Mouse (Mus musculus): ENCODE measurements at regions not wholly inside any gene's neighbourhood (a gene's known extent, or its start where the extent isn't known, plus 50 kb on each side); places are given as distances from the start of the nearest gene placed in this dataset.
A peak's percentile ranks its signal among the peaks of the same experiment; 100 is the strongest.
"Not testable (repeated sequence)": the region's sequence is repeated elsewhere in the genome, so short reads cannot be mapped to it uniquely, and the experiment has no call there.

- no peak for DNase-seq (ENCODE audit: low spot score in 2 of 2)
Measured at GRCm38 (mm10) chr17:42956588-42956987, 59.8 kb upstream of the Tnfrsf21 start.

GRCm38 (mm10) chr17:42954722-42955121 lies 61.6 kb upstream of the Tnfrsf21 start:
- no peak for DNase-seq (ENCODE audit: low spot score in 2 of 2)

GRCm38 (mm10) chr17:42944453-42944852 lies 68.0 kb upstream of the Cd2ap start:
- no peak for DNase-seq (ENCODE audit: low spot score in 2 of 2)

- peak in 1 of 2 experiments; percentile 50 for DNase-seq (ENCODE audit: low spot score in 2 of 2)
Measured at GRCm38 (mm10) chr17:42943272-42943696, 66.8 kb upstream of the Cd2ap start.

GRCm38 (mm10) chr17:42939476-42939875 lies 63.0 kb upstream of the Cd2ap start:
- no peak for DNase-seq (ENCODE audit: low spot score in 2 of 2)

- DNase-seq (ENCODE audit: low spot score in 2 of 2): no peak
Measured at GRCm38 (mm10) chr17:42938579-42938978, 62.1 kb upstream of the Cd2ap start.

- not testable (repeated sequence) for DNase-seq (ENCODE audit: low spot score in 2 of 2)
Measured at GRCm38 (mm10) chr17:42937480-42937879, 61.0 kb upstream of the Cd2ap start.

- no peak for DNase-seq (ENCODE audit: low spot score in 2 of 2)
Measured at GRCm38 (mm10) chr17:42934068-42934467, 57.6 kb upstream of the Cd2ap start.

- no peak for DNase-seq (ENCODE audit: low spot score in 2 of 2)
Measured at GRCm38 (mm10) chr17:42933335-42934004, 57.0 kb upstream of the Cd2ap start.

- no peak for DNase-seq (ENCODE audit: low spot score in 2 of 2)
Measured at GRCm38 (mm10) chr17:42927320-42927719, 50.9 kb upstream of the Cd2ap start.

All from spleen, postnatal 14 days (tissue).